Mouse (Mus musculus) kidney, adult 2 months (tissue): ENCODE measurements at regions not wholly inside any gene's neighbourhood (a gene's known extent, or its start where the extent isn't known, plus 50 kb on each side); places are given as distances from the start of the nearest gene placed in this dataset.

Source experiments
- CTCF ChIP-seq: fragments of 200-500 bp; conservative IDR thresholded peaks from 2 replicates; pipeline ENCODE4 v1.5.1; 2011; ENCODE audit warnings: low read depth, mild to moderate bottlenecking, control low read depth, low read length, moderate library complexity, mixed read lengths; ENCODE audit not compliant: insufficient read depth, insufficient read length
- POLR2A ChIP-seq: fragments of 200-500 bp; IDR thresholded peaks from one replicate; pipeline ENCODE4 v1.6.1; 2011; ENCODE audit warnings: low read depth, low read length, control low read depth

DNA sequence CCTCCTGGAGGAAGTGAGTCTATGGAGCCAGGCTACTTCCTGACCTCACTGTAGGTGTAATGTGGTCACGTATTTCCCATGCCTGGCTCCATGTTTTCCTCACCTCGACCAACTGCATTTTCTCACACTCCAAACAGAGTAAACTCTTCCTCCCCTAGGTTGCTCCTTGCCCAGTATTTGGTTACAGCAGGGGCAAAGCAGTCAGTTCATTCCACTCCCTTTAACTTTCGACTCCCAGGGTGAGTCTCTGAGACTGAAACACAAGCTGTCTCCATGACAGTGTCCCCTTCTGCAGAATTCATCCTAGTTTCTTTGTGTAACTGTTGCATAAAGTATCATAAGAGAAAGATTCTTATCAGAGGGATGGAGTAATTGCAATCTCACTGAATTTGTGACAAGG, 243.8 kb downstream of the Fat4 start:
- TF ChIP-seq CTCF: no peak
- no peak for TF ChIP-seq POLR2A
